Mouse (Mus musculus): Measurements from ENCODE around the gene Bdkrb2. TPM values are rescaled to one million over a fixed set of nuclear protein-coding genes. Genes with fewer than 3 reads are reported as not detected.

The Bdkrb2 gene
- total RNA-seq (2021) = under 1 TPM; 0.60 to 0.72 TPM
- long read RNA-seq, experiment 1, partial matches to known transcripts = 0 of 1 reads
- long read RNA-seq, experiment 1, other reads (novel, unspliced or antisense) = 1 of 1 reads
- long read RNA-seq, experiment 2, partial matches to known transcripts = 0 of 1 reads
- long read RNA-seq, experiment 2, other reads (novel, unspliced or antisense) = 1 of 1 reads

GRCm38 (mm10) chr12:105562936-105563680 lies at the start of gene Bdkrb2:
Bdkrb2 (plus strand) TSS chr12:105563226.
- no peak for DNase-seq (ENCODE audit: low spot score in 2 of 2)

- no peak for DNase-seq (ENCODE audit: low spot score in 2 of 2)
Measured at GRCm38 (mm10) chr12:105514111-105514510, 48.9 kb upstream of the Bdkrb2 start.

GRCm38 (mm10) chr12:105517026-105517675 lies 45.9 kb upstream of the Bdkrb2 start:
- no peak for DNase-seq (ENCODE audit: low spot score in 2 of 2)

GRCm38 (mm10) chr12:105519851-105520250 lies 43.2 kb upstream of the Bdkrb2 start:
- no peak for DNase-seq (ENCODE audit: low spot score in 2 of 2)

DNA sequence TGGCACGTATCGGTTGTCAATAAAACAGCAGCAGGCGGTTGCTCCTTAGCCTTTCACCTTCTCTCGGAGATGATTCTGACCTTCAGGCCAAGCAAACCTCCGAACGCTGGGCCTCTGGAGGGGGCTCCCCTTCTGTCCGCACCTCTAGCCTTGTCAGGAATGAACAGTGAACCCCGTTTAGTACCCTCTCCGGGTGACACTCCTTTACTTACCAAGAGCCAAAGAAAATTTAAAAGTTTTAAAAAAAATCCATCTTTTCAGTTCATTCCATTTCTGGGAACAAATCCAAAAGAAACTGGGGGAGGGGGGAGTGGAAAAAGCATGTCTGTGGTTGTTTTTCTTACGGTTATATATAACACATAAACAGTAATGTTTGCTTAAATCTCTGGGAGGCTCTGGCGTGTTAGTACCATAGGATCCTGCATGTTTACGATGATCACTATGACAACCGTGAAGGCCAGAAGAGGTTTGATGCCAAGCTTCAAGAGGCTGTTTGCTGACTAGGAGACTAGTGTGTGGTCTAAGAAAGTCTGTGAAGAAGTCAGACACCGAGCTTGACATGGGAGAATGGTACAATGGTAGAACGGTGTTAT lies 41.8 kb upstream of the Bdkrb2 start:
- DNase-seq (ENCODE audit: low spot score in 2 of 2) = no peak

- DNase-seq (ENCODE audit: low spot score in 2 of 2) = no peak
Measured at GRCm38 (mm10) chr12:105523737-105524136, 39.3 kb upstream of the Bdkrb2 start.

DNA sequence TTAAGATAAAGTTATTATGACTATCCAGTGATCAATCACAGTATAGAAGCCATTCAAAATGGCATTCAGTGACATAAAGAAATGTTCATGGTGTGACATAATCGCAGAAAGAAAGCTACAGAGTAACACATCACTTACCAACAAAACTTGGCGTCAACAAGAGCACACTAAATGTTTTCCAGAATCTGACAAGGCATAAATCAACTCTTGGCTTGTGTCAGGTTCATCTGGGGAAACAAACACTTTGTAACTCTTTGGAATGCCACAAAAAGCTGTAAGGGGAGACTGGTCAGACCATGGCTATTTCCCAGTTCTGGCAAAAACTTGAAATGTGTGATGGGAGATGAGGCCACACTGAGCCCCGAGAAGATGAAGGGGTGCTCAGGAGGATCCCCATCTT lies 36.8 kb upstream of the Bdkrb2 start:
- no peak for DNase-seq (ENCODE audit: low spot score in 2 of 2)

GRCm38 (mm10) chr12:105526829-105527228 lies 36.2 kb upstream of the Bdkrb2 start:
- peak; percentile 35 to 69 for DNase-seq (ENCODE audit: low spot score in 2 of 2)

- no peak for DNase-seq (ENCODE audit: low spot score in 2 of 2)
Measured at GRCm38 (mm10) chr12:105529545-105529944, 33.5 kb upstream of the Bdkrb2 start.

DNA sequence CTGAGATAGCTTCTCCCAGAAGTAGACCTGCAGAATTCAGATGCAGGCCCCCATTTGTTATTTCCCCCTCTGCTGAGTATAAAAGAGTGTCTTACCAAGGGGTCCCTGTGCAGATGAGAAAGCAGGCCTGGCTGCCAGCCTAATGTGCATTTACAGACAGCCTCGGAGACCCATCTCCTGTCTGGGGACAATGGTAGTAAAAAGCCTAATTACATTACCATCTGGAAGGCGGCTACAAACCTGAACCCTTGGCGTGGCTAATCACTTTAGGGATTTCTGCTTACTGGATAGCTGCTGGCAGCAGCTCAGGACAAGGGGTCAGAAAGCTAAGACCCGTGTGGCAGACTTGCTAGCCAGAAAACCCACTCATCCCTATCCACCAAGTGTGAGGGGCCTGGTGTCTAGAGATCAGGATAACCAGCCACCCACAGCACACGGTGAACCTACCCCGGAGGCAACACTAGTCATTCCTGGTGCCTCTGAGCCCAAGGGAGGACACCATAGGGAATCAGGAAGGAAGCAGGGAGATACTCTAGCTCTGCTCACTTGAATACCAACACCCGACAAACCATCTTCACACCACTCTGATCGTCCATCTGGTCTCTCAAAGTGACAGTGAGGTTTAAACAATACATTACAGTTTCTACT lies 31.2 kb upstream of the Bdkrb2 start:
- DNase-seq (ENCODE audit: low spot score in 2 of 2) = no peak

- DNase-seq (ENCODE audit: low spot score in 2 of 2) = no peak
Measured at GRCm38 (mm10) chr12:105534842-105535241, 28.2 kb upstream of the Bdkrb2 start.

GRCm38 (mm10) chr12:105535968-105536760 lies 26.9 kb upstream of the Bdkrb2 start:
- DNase-seq (ENCODE audit: low spot score in 2 of 2) = no peak

- no peak for DNase-seq (ENCODE audit: low spot score in 2 of 2)
Measured at GRCm38 (mm10) chr12:105537162-105537561, 25.9 kb upstream of the Bdkrb2 start.

GRCm38 (mm10) chr12:105539649-105540048 lies 23.4 kb upstream of the Bdkrb2 start:
- DNase-seq (ENCODE audit: low spot score in 2 of 2) = no peak

- DNase-seq (ENCODE audit: low spot score in 2 of 2) = no peak
Measured at GRCm38 (mm10) chr12:105541590-105542402, 21.2 kb upstream of the Bdkrb2 start.

DNA sequence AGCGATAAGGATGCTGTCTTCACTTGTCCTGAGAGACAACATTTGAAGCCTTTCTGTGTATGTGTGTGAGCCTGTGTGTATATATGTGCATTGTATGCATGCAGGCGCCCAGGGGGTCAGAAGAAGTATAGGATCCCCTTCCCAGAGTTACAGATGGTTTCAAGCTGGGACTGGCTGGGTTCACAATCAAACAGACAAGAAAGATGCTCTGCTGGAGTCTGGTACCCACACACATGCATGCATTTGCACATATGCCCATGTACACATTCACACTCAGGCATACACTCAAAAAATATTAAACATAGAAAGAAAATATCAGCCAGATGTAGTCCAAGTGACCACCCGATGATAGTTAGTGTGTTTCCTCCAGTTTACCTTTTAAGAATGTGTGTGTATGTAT lies 20.5 kb upstream of the Bdkrb2 start:
- no peak for DNase-seq (ENCODE audit: low spot score in 2 of 2)

DNA sequence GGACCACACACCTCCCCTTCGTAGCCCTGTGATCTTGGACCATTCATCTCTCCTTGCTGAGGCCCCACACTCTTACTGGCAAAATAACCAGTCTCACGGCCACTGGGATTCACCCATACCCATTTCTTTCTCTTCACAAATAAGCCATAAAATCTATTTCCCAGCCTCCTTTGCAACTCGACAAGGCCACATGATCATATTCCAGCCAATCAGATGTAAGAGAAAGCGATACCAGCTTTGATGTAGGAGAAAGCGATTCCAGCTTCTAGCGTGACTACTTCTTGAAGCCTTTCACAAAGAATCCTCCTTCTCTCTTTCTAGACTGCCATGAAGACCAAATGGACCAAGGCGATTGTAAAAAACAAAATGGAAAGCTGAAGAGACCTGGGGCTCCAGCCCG lies 19.9 kb upstream of the Bdkrb2 start:
- DNase-seq (ENCODE audit: low spot score in 2 of 2) = no peak

DNA sequence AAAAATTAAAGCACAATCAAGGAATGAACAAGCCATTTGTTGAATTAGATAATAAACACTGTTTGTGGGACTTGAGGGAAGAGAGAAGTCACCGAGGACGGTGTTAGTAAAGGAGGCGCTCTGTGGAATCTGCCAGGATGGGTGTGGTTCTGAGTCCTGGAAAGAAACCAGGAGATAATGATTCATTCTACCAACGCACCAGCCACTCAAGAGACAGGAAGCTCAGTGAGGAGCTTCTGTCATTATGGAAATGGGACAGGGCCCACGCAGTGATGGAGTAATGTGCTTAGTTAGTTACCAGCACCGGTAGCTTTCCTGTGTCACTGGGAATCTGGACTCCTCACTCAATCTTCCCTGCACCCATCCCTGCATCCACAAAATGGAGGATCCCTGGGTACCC lies 19.3 kb upstream of the Bdkrb2 start:
- DNase-seq (ENCODE audit: low spot score in 2 of 2) = peak in 1 of 2 experiments; percentile 50

- DNase-seq (ENCODE audit: low spot score in 2 of 2) = no peak
Measured at GRCm38 (mm10) chr12:105544872-105545271, 18.2 kb upstream of the Bdkrb2 start.
